Mouse (Mus musculus): ENCODE measurements around the gene Pde7b.

Gene Pde7b

GRCm38 (mm10) chr10:20724906-20725305 lies at the start of gene Pde7b:
TSS of gene Pde7b (minus strand) at chr10:20725078.
- TF ChIP-seq GATA4 (IDR thresholded peaks at IDR 0.05; ENCODE audit: insufficient replicate concordance, low read length), result no peak

GRCm38 (mm10) chr10:20772056-20772455 lies 47.2 kb upstream of the Pde7b start:
- no peak for TF ChIP-seq GATA4 (IDR thresholded peaks at IDR 0.05; ENCODE audit: insufficient replicate concordance, low read length)

GRCm38 (mm10) chr10:20770418-20770888 lies 45.6 kb upstream of the Pde7b start:
- no peak for TF ChIP-seq GATA4 (IDR thresholded peaks at IDR 0.05; ENCODE audit: insufficient replicate concordance, low read length)

DNA sequence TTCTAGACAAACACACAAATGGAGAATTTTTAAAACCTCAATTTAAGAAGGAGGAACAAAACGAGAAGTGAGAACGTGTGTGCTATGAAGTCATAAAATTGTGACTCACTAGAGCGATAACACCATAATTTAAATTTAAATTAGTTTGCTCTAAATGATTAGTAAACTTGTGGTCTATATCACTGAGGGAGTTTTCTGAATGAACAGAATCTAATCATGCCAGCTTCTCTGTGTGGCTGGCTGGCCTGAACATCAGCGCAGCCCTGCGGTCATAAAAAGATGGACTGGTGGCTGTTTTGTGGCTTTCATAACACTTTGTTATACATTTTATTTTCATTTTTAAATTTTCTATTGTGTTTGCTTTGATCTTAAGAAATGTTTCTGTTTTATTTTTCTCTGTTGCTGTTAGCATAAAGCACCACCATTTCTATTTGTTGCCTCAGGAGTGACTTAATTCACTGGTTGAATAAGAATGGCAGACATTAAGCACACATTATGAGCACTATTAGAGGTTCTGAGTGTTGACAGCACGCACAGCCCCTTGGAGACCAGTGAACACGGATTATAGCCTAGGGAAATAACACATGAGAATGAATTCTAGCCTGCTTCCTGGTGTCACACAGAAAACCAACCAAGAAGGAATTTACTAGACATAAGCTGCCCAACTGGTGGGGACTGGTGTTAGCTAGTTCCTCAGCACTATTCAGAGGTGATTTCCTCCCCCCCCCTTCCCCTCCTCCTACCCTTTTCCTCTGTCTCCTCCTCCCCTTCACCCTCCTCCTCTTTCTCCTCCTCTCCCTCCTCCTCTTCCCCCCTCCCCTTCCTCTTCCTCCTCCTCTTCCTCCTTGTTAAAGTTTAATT lies 44.9 kb upstream of the Pde7b start:
- TF ChIP-seq GATA4 (IDR thresholded peaks at IDR 0.05; ENCODE audit: insufficient replicate concordance, low read length), result no peak

DNA sequence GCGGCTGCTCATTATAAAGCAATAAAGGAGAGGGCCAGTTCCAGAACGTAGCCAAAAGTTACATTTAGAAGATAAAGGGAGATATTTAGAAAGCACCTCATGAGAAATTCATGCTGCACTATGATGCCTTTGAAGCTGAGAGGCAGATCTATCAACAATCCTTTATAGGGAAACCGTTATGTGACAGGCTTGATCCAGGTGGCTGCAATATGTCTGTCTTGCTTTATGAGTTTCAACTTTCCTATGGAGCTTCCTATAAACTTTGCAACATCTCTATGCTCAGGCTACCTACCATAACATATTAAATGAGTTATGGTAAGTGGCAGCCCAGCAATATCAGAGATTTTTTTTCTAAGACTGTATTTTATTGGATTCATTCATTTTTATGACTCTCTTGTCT lies 39.5 kb upstream of the Pde7b start:
- no peak for TF ChIP-seq GATA4 (IDR thresholded peaks at IDR 0.05; ENCODE audit: insufficient replicate concordance, low read length)

DNA sequence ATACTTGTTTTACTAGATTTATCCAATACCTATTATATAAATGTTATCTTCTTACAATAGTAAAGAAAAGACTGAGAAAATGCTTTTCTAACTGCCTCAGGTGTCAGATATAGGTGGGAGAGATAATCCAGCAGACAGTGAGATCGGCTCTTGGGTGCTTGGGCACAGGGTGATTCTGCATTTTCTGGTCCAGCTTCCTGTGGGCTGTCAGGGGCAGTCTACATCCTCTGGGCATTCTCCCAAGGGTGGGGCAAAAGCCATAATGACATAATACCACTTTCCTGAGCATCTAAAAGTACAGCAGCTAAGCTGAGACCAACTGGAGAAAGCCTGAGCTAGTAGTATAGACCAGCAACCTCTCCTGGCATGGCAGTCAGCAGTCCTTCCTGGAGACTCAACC lies 34.1 kb upstream of the Pde7b start:
- TF ChIP-seq GATA4 (IDR thresholded peaks at IDR 0.05; ENCODE audit: insufficient replicate concordance, low read length), result no peak

DNA sequence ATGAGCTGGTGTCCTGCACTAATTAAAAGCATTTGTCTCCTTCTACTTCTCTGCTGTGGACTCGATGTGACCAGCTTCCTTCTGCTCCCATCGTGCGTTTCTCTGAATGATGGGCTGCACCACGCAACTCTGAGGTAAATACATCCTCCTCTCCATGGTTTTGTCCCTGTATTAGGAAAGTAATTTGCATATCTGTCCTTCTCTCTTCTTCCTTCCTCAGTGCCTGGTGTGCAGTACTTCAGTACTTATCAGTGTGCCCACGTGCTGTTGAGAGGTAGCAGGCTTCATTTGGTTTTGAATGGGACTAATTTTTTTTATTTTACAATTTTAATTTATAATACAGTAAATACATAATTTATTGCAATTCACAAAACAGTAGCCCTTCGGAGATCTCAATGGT lies 33.4 kb upstream of the Pde7b start:
- TF ChIP-seq GATA4 (IDR thresholded peaks at IDR 0.05; ENCODE audit: insufficient replicate concordance, low read length), result no peak

DNA sequence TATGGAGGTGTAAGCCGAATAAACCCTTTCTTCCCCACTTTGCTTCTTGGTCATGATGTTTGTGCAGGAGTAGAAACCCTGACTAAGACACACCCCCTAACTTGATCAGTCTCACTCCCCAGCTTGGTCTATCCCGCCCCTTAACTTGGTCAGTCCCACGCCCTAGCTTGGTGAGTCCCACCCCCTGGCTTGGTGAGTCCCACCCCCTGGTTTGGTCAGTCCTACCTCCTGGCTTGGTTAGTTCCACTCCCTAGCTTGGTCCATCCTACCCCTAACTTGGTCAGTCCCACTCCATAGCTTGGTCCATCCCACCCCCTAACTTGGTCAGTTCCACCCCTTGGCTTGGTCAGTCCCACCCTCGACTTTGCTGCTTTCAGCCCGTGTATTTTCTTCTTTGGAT lies 31.3 kb upstream of the Pde7b start:
- no peak for TF ChIP-seq GATA4 (IDR thresholded peaks at IDR 0.05; ENCODE audit: insufficient replicate concordance, low read length)

- no peak for TF ChIP-seq GATA4 (IDR thresholded peaks at IDR 0.05; ENCODE audit: insufficient replicate concordance, low read length)
Observed at GRCm38 (mm10) chr10:20752883-20753282, 28.0 kb upstream of the Pde7b start.

- TF ChIP-seq GATA4 (IDR thresholded peaks at IDR 0.05; ENCODE audit: insufficient replicate concordance, low read length), result no peak
Observed at GRCm38 (mm10) chr10:20750642-20751251, 25.9 kb upstream of the Pde7b start.

DNA sequence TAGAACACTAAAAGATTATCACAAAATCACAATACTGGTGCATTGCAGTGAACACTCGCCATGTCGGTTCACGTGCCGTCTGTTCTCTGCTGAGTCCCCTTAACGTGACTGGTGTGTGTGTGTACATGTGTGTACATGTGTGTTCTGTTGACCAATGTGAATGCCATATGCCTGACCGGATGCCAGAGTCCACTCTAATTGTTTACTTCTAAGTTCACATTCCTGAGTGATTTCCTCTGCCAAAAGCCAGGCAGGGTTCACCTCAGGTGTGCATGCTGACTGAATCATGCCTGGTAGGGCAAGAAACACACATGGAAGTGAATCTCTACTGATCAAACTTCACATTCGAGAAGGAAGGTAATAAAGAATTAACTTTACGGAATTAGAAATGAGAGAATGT lies 24.1 kb upstream of the Pde7b start:
- TF ChIP-seq GATA4 (IDR thresholded peaks at IDR 0.05; ENCODE audit: insufficient replicate concordance, low read length), result no peak

DNA sequence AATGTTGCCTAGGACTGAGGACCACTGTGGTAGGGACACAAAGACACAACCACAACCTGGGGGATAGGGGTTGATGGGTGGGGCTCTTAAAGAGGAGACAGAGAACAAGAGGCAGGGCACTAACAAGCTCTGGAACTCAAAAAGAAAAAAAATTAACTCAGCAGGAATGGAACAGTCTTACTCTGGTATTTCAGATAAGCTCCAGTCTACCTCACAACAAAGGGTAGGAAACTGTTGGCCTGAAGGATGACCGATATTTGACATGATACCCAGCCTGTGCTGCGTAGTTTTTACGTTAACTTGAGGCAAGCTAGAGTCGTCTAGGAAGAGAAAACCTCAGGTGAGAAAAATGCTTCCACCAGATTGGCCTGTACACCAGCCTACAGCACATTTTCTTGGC lies 22.4 kb upstream of the Pde7b start:
- no peak for TF ChIP-seq GATA4 (IDR thresholded peaks at IDR 0.05; ENCODE audit: insufficient replicate concordance, low read length)

DNA sequence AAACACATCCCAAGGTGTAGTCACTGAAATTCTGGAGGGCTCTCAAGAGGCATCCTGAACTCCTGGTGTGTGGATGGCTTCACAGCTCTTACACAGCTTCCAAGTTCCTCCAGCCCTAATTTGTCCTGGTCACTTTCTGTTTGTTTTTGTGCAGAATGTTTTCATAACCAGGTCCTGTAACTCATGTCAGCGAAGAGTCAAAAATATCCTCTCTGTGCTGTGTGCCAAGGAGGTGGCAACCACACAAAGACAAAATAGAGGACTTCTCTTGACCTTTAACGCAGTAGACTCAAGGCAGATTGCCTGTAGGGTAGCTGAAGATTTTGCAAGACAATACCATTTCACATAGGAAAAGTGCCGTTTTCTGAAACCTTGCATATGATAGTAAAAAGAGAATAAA lies 14.9 kb upstream of the Pde7b start:
- no peak for TF ChIP-seq GATA4 (IDR thresholded peaks at IDR 0.05; ENCODE audit: insufficient replicate concordance, low read length)

- TF ChIP-seq GATA4 (IDR thresholded peaks at IDR 0.05; ENCODE audit: insufficient replicate concordance, low read length), result no peak
Observed at GRCm38 (mm10) chr10:20737146-20737545, 12.3 kb upstream of the Pde7b start.

- no peak for TF ChIP-seq GATA4 (IDR thresholded peaks at IDR 0.05; ENCODE audit: insufficient replicate concordance, low read length)
Observed at GRCm38 (mm10) chr10:20735775-20736449, 11.0 kb upstream of the Pde7b start.

DNA sequence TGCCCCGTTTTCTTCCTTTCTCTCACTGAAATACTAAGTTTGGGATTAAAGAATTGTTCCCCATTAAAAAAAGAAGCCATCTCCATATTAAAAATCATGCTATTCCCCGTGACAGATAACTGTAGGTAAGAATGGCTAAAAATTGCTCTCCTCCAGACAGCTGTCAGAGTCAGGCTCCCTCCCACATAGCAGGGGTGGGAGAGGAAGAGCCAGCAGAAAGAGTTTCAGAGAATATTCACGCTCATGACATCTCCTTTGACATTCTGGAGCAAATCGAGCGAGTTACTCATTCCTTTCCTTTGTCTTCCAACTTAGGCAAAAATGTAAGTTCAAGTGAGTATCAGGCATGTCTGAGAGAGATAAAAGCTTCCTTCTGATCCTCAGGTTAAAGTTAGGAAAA lies 8.7 kb upstream of the Pde7b start:
- TF ChIP-seq GATA4 (IDR thresholded peaks at IDR 0.05; ENCODE audit: insufficient replicate concordance, low read length), result no peak
